Mouse (Mus musculus) cerebellum, adult 11 months (tissue): ENCODE measurements at regions not wholly inside any gene's neighbourhood (a gene's known extent, or its start where the extent isn't known, plus 50 kb on each side); places are given as distances from the start of the nearest gene placed in this dataset.

ENCODE experiments used
- DNase-seq: peaks from one replicate; pipeline ENCODE4 v3.0.0; 2022

DNA sequence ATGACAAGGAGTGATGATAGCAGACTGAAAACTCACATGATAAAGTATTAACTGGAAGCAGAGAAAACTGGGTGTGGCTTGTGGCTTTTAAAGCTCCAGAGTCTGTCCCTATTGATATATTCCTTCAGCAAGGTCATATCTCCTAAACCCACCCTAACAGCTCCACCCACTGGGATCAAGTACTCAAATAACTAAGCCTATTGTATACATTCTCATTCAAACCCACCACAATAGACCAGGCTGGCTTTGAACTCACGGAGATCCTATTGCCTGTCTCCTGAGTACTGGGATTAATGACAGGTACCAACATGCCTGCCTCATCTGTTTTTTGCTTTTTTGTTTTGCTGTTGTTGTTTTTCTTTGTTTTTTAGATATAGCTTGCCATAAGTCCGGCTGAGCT lies 484.3 kb upstream of the Zfp462 start:
- no peak for DNase-seq

DNA sequence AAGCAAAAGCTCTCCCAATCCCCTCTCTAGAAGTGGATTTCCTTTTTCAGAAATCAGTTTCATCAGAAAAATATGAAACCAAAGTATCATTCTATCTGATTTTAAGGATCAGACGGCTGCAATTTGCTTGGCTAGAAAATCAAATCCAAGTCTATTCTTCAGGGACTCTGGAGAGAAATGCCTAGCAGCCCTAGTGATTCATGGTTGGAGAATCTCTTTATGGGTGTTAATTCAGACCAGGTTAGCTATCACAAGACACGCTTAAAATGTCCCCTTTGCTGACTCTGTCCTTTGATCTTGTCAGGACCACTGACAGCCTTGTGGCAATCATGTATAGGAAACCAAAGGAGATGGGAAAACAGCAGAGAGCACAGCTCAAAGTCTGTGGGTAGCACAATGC lies 475.7 kb upstream of the Zfp462 start:
- DNase-seq: no peak

DNA sequence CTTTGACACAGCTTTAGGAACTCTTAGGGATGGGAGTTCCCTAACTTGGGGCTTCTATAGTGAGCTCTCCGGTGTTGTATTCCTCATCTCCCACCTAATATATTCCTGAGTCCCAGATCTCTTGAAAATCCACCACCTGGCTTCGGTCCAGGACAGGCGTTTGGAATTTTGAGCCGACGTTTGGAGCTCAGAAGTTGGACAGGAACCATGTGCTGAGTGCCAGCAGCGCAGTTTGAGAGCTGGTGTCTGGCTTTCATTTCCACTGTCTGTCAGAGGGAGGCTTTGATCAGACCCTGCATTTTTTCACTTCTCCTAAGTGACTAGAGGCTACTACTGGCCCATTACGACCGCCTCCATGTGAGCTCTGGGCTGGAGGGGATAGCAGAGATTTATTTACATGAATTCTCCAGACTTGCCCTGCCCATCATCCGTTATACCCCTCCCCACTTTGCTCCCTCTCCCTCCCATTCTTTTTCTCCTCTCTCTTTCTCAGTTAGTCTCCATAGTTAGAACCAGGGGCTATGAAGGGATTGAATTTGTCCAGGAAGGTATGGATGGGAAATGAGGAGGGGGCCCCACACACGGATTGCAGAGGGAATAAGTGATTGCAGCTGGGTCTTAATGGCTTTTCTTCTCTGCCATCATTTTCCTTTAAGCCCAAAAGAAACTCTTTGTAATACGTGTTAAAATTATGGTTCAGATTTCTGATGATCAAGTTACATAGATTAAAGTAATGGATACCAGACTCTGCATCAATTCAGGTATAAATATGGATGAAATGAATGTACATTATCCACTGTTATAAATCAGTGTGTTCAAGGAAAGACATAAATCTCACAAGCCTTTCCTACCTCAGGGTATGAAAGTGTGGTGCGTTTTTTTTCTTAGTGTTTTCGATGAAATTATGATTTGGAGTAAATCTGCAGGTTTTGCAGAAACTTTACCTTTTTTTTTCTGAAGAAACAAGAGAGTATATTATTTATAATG lies 474.5 kb upstream of the Zfp462 start:
- peak; percentile 5 for DNase-seq

DNA sequence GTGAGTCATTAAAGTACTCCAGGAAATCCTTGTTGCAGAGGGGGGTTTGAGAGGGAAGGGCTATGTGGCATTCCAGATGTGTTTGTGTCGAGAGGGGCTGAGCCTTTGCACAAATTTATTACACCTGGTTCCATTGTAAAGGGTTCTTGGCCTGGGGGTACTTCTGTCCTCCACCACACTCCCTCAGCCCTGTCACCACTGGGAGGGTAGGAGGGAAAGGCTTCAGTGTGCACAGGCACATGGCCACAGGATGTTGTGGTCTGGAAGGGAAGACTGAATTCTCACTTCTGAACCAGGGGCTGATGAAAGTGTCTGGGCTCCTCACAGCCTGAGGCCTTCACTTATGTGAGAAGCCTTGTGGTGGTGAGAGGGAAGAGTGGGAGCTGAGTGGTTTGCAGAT lies 473.8 kb upstream of the Zfp462 start:
- no peak for DNase-seq

DNA sequence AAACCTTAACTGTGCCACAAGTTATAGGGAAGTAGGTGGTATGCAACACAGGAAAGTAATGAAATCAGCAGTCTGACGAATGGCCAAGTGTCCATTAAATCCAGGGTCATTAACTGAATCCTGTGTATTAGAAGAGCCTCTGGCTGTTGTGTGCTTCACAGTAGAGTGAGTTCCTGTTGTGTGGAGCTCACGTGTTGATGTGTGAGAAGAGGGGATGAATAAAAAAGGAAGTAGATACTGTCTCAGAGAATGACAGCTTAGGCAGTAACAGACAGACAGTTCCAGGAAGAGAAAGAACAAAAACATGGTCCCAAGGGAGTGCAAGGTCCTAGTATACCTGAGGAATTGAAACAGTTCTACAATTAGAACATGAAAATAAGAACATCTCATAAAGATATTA lies 463.1 kb upstream of the Zfp462 start:
- no peak for DNase-seq

DNA sequence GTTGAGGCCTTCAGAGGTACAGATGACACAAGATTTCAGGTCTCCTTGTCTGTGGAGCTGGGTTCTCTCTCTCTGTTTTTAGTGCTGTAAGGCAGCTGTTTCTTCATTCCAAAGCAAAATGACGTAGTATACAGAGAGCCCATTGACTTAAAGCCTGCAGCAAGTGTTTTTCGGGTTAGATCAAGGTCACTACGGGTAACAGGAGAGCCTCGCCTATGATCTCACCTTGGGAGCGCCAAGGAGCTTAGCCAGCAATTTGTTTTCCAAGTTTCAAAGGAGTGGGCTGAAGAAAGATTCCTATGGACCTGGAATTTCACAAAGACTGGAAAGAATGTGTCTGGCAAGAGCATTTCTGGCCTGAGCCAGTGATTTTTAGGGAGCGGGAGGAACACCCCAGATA lies 451.8 kb upstream of the Zfp462 start:
- DNase-seq: no peak

DNA sequence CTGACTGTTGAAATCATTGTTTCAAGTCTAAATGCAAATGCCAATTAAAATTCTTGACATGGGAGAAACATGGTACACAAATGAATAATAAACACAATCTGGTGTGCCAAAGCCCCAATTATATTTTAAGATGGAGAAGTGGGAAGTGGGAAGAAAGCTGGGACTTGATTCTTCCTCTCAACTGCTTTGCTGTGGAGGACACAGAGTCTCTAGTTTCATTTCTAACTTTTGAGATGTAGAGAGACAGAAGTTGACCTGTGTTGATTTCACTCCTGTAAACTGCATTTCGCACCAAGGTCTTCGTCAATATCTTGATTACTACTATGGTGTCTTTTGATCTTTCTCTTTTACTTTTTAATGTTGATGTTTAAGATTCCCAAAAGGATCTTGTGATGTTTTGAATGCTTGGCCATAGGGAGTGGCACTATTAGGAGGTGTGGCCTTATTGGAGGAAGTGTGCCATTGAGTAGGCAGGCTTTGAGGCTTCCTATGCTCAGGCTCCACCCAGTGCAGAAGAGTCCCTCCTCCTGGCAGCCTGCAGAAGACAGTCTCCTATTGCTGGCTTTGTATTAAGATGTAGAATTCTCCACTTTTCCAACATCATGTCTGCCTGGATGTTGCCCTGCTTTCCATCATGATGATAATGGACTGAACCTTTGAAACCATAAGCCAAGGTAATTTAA lies 447.4 kb upstream of the Zfp462 start:
- DNase-seq: no peak

DNA sequence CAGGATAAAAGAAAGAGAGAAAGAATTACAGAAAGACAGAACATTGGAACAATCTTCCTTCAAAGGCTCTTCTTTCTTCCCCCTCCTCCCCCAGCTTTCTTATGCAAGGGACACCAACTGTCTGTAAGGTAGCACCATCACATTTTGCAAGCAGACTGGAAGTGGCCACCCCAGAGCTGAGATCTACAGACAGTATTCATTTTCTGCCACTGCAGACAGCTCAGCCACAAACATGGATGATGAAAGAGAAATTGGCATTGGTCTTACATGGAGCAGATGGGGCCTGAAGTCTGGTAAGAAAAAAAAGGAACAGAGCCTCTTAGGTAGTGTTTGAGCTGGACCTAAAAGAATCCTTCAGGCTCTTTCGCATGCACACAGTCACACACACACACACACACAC lies 428.9 kb upstream of the Zfp462 start:
- DNase-seq: no peak

DNA sequence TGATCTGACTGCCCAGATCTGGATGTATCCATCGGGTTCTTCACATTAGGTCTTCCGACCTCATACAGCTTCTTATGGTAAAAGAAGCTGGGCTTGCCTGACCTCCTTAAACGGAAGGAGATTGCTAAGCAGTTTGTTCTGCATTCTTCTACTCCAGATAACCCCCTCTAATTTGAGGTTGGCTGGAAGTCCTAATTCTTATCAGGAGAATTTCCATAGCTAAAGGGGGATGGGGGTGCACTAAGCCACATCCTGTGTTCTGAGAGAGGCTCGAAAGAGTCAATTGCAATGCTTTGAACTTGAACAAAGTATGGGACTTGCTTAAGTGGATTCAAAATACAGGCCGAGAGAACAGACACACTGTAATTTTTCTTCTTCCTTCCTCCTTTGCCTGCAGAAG lies 421.6 kb upstream of the Zfp462 start:
- no peak for DNase-seq

DNA sequence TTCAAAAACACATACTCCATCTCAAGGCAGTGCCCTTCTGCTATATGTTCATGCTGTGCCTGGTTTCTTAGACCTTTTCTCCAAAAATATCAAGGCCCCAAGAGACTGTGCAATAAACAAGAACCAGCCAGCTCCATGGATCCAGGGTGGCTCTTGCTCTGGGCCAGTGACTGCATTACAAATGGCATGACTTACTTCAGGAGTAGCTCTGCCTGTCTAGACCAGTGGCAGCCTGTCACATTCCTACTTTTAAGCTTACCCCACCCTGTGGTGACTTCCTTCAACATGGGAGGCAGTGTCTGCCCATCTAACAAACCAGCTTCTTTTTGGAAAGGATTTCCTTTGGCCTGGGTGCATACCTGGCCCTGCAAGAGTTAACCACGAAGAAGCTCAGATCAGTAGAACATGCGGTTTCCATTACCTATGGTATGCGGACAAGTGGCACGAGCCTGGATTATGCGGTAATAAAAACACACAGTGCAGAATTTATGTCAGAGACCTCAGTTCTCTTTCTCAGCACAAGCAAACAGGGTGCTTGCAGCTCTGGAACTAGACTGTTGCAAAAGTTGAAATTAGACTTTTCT lies 418.8 kb upstream of the Zfp462 start:
- DNase-seq: no peak

DNA sequence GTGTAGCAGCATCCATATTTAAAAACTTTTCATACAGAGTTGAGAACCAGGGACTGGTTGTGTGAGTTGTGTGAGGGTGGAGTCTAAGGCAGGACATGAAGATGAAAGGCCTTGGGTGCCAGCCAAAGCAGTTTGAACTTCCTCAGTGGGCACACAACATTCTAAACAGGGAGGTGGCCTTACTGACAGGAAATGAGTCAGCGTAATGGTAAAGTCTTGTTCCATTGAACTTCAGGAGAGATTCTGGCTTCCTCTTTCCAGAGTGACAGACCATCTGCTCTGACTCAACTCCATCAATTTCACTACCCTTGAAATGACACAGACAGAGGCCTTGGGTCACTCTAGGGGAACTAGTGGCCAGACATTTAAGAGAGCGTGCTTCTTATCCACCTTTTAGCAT lies 417.2 kb upstream of the Zfp462 start:
- DNase-seq: no peak

DNA sequence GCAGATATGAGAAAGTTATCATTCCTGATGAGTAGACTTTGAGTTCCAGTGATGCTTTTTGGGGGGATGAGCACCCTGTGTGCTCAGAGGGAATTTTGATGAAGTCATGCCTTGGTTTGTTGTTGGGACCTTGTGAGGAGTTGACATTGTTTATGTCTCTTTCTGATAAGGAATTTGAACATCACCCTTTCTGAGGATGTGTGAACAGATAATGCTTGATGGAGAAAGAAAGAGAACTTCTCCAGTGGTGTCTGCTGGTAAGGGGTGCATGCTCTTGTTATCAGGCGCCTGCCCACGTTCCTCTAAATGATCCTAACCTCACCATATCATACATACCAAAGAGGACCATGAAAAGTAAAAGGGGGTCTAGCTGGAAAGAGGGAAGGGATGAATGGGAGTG lies 413.1 kb upstream of the Zfp462 start:
- DNase-seq: no peak

DNA sequence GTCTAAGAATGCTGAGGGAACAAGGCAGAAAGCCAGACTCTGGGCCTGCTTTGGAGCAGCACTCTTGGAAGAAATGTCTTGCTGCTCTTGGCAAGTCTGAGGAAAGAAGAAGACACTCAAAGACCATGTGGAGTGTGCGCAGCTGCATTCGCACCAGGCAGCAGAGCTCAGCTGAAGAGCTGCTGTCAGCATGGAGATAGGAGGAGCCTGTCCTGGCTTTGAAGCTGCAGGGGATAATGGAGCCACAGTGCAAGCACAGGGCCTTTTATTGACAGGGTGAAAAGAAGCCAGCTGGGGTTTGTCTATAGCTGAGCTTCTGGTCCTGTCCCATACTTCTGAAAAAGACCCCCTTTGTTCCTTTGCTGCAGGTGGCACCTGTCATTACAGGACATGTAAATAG lies 411.0 kb upstream of the Zfp462 start:
- no peak for DNase-seq

DNA sequence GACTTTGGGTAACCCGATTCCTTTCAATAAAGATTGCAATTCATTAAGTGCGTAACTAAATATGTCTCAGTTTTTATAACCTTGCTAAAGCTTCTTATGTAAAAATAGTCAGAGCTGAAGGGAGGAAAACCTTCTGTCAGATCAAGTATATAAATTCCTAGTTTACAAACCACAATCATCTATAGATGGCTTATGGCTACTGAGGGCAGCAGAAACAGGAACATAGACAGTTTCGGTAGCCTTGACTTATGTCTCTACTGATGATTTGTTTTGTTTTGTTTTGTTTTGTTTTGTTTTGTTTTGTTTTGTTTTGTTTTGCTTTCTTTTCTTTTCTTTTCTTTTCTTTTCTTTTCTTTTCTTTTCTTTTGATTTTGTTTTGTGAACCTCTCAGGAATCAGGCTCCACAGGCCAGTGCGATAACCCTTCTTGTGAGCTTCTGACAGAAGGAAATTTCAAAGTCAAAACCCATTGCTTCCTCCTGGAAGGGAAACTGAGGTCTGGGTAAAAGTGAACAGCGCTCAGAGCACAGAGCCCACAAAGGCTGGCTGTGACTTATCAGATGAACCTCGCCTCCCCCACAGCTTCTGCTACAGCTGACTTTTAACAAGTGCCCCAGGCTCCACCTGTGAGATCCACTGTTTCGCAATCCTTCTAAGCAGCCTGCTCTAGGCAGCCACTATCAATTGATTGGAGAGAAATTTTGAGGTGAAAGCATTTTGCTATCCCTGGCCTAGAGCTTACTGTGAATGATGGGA lies 391.8 kb upstream of the Zfp462 start:
- no peak for DNase-seq

DNA sequence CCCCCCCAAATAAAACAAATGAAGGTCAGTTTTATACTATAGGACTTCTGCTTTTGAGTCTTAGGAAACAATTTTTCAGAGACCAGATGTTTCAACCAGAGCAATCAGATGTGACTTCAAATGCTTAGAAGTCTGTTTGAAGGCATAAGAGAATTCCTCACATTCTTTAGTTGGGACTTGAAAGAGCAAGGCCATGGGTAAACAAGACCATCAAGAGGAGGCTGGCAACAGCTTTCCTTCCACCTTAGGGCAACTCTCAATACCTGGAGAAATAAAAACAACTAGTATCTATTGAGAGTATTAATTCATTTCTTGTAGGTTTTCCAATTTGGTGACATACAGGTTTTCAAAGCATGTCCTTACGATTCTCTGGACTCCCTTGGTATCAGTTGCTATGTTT lies 381.8 kb upstream of the Zfp462 start:
- DNase-seq: no peak

DNA sequence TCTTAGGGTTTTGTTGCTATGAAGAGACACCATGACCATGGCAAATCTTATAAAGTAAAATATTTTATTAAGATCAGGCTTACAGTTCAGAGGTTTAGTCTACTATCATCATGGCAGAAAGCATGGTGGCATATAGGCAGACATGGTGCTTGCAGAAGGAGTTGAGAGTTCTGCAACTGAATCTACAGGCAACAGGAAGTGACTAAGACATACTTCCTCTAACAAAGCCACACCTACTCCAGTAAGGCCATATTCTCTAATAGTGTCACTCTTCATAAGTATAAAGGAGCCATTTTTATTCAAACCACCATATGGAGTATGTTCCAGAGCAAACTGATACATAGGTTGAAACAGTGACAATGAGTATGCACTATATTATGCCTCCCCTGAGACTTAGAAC lies 371.7 kb upstream of the Zfp462 start:
- no peak for DNase-seq

DNA sequence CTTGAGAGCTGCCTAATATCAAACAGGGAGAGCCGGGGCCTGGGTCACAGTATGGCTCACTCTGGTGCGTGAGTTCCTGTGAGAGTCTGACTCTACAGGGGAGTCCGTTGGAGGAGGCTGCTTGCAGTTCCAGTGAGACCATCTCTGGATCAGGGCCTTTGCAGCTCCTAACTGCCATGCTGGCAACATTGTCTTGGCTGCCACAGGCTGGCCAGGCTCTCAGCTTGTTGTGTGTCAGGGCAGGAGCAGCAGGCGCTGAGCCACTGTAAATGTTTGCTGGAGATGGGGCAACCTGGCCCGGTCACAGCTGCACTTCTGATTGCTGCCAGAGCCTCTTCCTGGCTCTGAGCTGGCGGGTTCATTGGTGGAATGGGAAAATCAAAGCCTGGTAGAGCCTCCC lies 357.7 kb upstream of the Zfp462 start:
- DNase-seq: no peak

DNA sequence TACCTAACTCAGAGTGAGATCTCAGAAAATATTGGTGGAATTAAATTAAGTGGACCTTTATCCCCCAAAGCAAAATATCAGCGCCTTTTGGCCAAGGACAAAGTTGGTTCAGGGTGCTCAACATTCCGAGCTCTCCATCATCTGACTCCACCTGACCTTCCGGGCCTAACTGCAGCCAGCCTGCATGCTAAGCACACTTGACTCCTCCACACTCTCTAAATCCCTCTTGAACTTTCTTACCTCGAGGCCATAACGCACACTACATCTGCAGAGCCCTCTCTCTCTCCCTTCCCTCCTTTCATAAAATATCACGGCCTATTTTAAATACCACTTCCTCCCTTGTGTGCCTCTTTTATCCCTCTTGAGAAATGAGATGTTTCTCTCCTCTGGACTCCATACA lies 356.1 kb upstream of the Zfp462 start:
- no peak for DNase-seq

DNA sequence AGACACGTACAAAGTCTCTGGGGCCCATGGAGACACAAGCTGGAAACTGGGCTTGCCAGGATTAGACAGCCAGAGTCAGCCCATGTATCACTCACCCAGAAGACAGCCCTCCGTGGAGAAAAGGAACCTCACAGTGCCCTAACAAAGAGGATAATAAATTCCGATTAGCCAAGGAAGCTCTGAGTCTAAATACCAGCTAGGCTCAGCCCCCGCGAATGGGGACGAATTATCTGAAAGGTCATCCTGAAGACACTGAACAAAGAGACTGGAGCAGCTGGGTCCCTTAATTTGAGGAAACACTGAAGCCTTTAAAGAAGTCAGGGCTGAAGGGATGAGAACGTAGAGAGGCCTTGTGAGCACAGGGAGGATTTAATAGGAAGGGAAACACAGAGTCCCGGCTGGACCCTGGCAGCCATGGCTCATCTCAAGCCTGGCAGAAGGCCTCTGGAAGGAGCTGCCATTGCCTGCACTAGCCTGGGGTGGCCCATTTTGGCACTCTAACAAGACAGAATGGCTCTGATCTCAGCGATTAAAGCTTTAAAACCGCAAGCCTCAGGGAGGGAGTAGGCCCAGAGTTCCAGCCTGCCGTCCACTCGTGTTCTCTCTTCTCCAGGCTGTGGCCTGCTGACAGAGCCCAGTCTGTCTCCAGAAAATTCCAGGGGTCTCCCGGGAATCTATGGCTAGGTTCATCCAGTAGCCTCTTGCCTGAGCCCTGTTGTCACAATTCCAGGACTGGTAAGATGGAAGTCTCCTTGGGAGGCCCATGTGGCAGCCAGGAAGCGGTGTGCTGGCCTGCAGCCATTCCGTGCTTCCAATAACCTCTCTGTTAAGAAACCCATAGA lies 343.0 kb upstream of the Zfp462 start:
- no peak for DNase-seq

DNA sequence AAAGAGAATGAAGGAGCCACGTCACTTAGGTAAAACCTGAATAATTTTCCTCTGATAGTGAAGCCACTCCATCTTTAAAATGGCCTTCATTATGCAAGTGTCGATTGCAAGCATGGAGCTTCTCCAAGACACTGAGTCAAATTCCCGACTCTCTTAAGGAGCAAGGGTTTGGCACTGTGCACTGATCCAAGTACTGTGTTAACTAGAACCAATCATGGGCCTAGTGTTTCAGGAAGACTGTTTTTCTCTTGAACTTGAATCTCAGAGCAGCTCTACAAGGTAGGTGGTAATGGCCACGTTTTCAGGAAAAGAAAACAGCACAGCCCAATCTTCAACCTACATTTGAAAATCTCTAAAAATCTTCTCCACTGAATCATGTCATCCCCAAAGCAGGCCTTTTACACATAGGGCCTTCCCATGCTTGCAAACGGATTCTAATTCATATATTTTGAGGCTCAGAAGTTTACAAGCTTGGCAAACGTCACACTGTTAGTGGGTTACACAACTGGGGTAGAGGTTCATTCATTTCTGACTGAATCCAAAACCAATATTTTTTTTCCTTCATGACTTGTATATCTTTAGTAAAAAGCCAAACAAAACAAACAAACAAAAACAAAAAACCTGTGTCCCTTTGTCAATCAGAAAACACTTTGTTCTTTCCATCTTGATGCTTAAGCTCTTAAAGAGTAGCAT lies 342.2 kb upstream of the Zfp462 start:
- no peak for DNase-seq

DNA sequence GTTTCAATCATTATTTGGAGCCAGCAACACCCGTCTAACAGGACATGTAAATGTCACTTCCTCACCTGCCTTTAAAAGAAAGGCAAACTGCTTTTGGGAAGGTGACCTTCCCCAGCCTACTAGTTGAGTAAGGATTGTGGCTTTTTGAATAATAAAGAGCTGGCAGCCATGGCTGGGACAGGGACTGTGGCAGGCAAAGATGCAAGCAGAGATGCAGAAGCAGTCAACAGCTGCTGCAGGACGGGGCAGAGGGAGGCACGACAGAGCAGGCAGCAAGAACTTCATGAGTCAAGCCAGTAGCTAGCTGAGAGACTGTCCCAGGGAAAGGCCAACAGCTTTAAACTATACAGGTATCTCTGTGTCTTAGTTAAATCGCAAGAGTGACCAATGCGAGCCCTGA lies 334.7 kb upstream of the Zfp462 start:
- DNase-seq: no peak
